Mouse (Mus musculus): ENCODE results near the gene Tmem28. TPM values are rescaled to one million over a fixed set of nuclear protein-coding genes. Genes with fewer than 3 reads are reported as not detected.
A peak's percentile ranks its signal among the peaks of the same experiment; 100 is the strongest.

Gene Tmem28
- polyA plus RNA-seq (2016; fragmentation: Nextera tagmentation; extraction: Ambion mirVana) = 0.75 and 1.1 TPM in 2 replicates

DNA sequence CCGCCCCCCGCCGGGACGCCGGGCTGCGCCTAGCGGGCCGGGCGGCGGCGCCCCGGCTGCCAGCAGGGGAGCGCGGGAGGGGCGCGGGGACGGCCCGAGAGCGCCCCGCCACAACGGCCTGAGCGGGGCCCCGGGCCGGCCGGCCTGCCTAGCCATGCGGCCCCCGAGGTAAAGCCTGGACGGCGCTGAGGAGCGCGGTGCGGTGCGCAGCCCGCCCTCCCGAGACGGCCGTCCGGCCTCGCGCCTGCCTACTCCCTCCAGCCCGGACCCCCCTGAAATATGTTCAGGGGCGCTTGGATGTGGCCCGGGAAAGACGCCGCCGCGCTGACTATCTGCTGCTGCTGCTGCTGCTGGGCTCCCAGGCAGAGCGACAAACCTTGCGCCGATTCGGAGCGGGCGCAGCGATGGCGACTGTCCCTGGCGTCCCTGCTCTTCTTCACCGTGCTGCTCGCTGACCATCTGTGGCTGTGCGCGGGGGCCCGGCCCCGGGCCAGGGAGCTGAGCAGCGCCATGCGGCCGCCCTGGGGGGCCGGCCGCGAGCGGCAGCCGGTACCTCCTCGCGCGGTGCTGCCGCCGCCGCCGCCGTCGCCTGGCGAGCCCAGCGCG lies at the start of gene Tmem28:
Gene Tmem28, plus strand, starts transcription at position 232 of the 606 bp plus-strand sequence.
- peak within 1 kb of the TSS; percentile 65 for H3K9ac ChIP-seq (replicated peaks)
- peak within 1 kb of the TSS; percentile 72 for H3K27ac ChIP-seq (replicated peaks)
- peaks cover 57% of the 10 kb centered on the region for H3K27me3 ChIP-seq
- H3K9me3 ChIP-seq = no peaks in the 10 kb centered on the region
- peak; percentile 42 for ATAC-seq (ENCODE audit: low FRiP score, low read depth)
- peaks cover 3% of the 10 kb centered on the region; the same call in 1 of the 2 replicates for H3K4me1 ChIP-seq
- H3K36me3 ChIP-seq = no peaks in the 10 kb centered on the region
- H3K4me3 ChIP-seq = peak within 1 kb of the TSS; percentile 67
- 31% methylated on average over 59 of the region's 82 CpGs for WGBS
- H3K4me2 ChIP-seq (replicated peaks) = peak within 1 kb of the TSS; percentile 63

DNA sequence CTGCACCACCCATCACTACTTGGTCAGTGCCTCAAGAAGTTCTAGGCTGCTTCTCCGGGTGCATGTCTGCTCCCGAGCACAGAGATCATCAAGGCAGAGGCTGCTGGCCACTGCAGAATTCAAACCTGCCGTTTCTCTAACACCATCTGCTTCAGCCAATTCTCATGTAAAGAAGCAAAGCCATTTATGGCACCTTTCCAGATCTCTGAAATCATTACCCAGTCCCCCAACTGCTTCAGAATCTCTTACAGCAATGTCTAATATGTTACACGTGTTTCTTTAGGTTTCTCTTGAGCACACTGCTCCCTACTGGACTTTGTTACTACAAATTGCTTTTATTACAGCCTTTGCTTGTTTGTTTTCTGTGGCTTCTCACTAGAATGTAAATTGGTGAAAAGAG lies 40.5 kb upstream of the Tmem28 start:
- ATAC-seq (ENCODE audit: low FRiP score, low read depth) = no peak
- 68% methylated on average over 4 of the region's 4 CpGs for WGBS

DNA sequence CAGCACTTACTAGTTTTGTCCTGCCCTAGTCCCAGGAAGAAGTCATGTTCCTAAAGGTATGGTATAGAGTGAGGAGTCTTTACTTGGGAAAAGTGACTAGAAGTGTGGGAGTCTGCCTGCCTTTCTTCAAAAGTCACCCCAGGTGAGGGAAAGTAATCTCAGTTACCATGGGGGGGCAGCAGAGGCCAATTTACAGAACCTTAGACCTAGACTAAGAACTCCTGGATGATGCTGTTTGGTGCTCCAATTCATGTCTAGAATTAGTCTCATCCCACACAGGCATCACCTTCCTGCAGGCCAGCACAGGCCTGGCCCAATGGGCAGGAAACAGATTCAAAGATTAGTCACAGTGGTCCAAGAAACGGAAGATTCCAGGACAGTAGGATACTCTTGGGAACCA lies 12.4 kb upstream of the Tmem28 start:
- Histone ChIP-seq H3K36me3 (no peaks in the 10 kb centered on the region), H3K9ac (replicated peaks) (no peak overlapping the region), H3K27ac (replicated peaks) (no peak overlapping the region), H3K27me3 (peaks cover 12% of the 10 kb centered on the region; the same call in 1 of the 2 replicates), H3K9me3 (no peaks in the 10 kb centered on the region), H3K4me2 (replicated peaks) (no peak overlapping the region), H3K4me3 (no peak overlapping the region), H3K4me1 (no peaks in the 10 kb centered on the region)
- ATAC-seq (ENCODE audit: low FRiP score, low read depth) = no peak
- whole genome bisulfite sequencing = 55% methylated on average over 1 of the region's 1 CpGs

More for the DNA sequence above, 40.5 kb upstream of the Tmem28 start:
- Histone ChIP-seq H3K27ac (replicated peaks) (no peak overlapping the region), H3K27me3 (peaks cover 10% of the 10 kb centered on the region; the same call in 1 of the 2 replicates), H3K36me3 (no peaks in the 10 kb centered on the region), H3K9ac (replicated peaks) (no peak overlapping the region), H3K4me3 (no peak overlapping the region), H3K9me3 (no peaks in the 10 kb centered on the region), H3K4me1 (no peaks in the 10 kb centered on the region), H3K4me2 (replicated peaks) (no peak overlapping the region)

DNA sequence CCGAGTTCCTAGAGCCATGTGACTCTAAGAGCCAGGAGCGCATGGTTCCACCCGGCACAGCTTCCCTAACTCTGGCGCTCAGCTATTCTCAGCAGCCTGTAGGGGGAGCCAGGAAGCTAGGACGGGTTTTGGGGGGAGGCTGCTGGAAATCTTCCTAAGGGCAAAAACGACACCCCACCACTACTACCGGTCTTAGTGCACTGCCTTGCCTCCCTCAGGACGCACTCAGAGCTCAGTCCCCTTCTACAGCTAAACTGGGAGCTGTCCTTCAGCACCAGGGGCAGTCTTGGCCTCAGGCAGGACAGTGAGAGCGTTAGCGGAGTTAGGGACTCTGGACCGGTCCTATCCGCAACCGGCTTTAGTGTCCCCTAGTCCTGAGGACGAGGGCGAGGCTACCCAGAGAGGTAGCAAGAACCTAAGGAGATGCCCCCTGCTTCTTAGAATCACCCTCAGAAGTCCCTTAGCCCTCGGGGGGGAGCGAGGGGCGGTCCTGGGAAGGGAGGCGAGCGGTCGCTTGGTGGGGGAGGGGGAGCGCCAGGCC lies 1.4 kb upstream of the Tmem28 start:
- 25% methylated on average over 22 of the region's 22 CpGs for WGBS
- Histone ChIP-seq H3K9ac (replicated peaks) (peak overlapping the region; percentile 65; the same call in 1 of the 2 replicates), H3K4me1 (peaks cover 3% of the 10 kb centered on the region; the same call in 1 of the 2 replicates), H3K27ac (replicated peaks) (peak overlapping the region; percentile 72; the same call in 1 of the 2 replicates), H3K27me3 (peaks cover 48% of the 10 kb centered on the region), H3K4me3 (peak overlapping the region; percentile 67), H3K4me2 (replicated peaks) (peak overlapping the region; percentile 63), H3K36me3 (no peaks in the 10 kb centered on the region), H3K9me3 (no peaks in the 10 kb centered on the region)
- peak; percentile 73 for ATAC-seq (ENCODE audit: low FRiP score, low read depth)

DNA sequence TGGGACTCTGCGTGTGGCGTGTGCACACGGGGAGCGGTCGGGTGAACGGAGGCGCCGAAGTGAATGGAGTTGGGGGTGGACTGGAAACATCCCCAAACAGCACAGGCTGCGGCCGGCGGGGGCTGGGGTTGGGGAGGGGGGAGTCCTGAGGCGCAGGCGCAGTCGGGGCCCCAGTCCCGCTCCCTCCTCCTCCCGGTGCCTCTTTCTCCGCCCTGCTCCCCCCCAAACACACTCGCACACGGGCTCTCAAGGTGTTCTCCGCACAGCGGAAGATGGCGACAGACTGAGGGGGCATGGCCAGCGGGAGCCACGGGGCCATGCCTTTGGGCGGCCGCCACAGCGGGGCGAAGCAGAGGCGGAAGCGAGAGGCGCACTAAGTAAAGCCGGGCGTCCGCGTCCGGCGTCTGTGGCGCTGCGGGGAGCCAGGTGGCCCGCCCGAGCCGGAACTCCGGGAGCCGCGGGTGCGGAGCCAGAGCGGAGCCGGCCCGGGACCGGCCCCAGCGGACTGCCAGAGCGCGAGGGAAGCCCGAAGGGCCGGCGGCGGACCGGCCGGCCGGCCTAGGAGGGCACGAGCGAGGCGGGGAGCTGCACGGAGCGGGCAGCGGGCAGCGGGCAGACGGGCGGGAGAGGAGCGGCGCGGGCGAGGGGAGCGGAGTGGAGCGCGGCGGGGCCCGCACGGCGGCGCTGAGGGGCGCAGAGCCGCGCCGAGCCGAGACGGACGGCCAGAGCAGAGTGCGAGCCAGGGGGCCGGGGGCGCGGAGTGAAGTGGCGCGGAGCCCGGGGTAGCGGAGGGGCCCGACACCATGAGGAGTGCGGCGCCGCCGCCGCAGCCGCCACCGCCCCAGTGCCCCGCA lies 658 bp upstream of the Tmem28 start:
- H3K4me2 ChIP-seq (replicated peaks) = peak overlapping the region; percentile 63
- peak overlapping the region; percentile 72 for H3K27ac ChIP-seq (replicated peaks)
- peak; percentile 79 for ATAC-seq (ENCODE audit: low FRiP score, low read depth)
- peak overlapping the region; percentile 67 for H3K4me3 ChIP-seq
- H3K27me3 ChIP-seq = peaks cover 55% of the 10 kb centered on the region
- H3K9ac ChIP-seq (replicated peaks) = peak overlapping the region; percentile 65
- WGBS = 29% methylated on average over 38 of the region's 105 CpGs
- no peaks in the 10 kb centered on the region for H3K9me3 ChIP-seq
- H3K36me3 ChIP-seq = no peaks in the 10 kb centered on the region
- peaks cover 3% of the 10 kb centered on the region; the same call in 1 of the 2 replicates for H3K4me1 ChIP-seq

DNA sequence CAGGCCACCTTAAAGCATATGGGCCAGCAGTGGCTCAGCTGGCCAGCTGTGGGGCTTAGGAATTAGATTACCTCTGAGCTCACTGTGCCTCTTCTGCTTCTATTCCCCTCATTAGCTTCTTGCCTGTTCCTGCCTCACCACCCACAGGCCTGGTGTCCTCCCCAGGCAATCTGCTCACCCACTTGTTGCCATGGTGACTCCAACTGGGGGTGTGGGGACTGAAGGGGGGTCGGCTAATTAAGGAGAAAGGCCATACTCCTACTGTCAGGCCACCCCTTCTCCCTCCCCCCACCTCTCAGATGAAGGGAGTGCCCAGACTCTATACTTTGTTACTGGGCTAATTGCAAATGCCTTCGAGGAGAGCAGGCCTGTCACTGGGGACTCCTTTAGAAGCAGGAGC lies 21.3 kb downstream of the Tmem28 start:
- peaks cover 39% of the 10 kb centered on the region for H3K27me3 ChIP-seq
- no peak overlapping the region for H3K9ac ChIP-seq (replicated peaks)
- H3K4me2 ChIP-seq (replicated peaks) = no peak overlapping the region
- H3K9me3 ChIP-seq = no peaks in the 10 kb centered on the region
- no peak overlapping the region for H3K27ac ChIP-seq (replicated peaks)
- no peaks in the 10 kb centered on the region for H3K36me3 ChIP-seq
- no peaks in the 10 kb centered on the region; the same call in 1 of the 2 replicates for H3K4me1 ChIP-seq
- H3K4me3 ChIP-seq = no peak overlapping the region
- ATAC-seq (ENCODE audit: low FRiP score, low read depth) = peak; percentile 78; the same call in 1 of the 2 replicates
- 12% methylated on average over 2 of the region's 2 CpGs for WGBS

DNA sequence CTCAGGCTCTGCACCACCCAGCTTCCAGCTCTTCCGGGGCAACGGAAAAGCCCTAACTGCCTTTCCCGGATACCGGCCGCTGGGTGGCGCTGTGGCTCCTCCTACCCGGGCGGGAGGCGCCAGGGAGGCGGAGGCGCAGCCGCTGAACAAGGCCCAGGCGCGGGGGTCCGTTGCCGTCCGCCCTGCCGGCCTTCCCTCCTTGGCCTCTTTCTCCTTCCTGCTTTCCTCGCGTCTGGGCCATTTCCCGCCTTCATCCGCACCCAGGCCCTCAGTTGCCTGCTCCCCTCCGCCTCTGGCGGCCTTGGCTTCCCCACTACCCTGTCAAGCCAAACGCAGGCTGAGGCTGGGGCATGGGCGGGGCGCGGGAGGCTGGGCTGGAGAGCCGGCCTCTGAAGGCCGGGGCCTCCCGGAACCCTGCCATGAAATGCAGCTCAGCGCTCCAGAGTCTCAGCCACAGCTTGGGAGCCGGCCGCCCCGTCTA lies 32.5 kb downstream of the Tmem28 start:
- H3K4me1 ChIP-seq = no peaks in the 10 kb centered on the region
- WGBS = 25% methylated on average over 35 of the region's 35 CpGs
- peak; percentile 88 for ATAC-seq (ENCODE audit: low FRiP score, low read depth)
- no peak overlapping the region for H3K27ac ChIP-seq (replicated peaks)
- H3K4me2 ChIP-seq (replicated peaks) = peak overlapping the region; percentile 47
- no peaks in the 10 kb centered on the region for H3K9me3 ChIP-seq
- peak overlapping the region; percentile 34 for H3K4me3 ChIP-seq
- H3K36me3 ChIP-seq = no peaks in the 10 kb centered on the region
- peak overlapping the region; percentile 53; the same call in 1 of the 2 replicates for H3K9ac ChIP-seq (replicated peaks)
- peaks cover 51% of the 10 kb centered on the region for H3K27me3 ChIP-seq

- Histone ChIP-seq H3K9ac (replicated peaks) (no peak overlapping the region), H3K4me3 (no peak overlapping the region), H3K4me2 (replicated peaks) (no peak overlapping the region), H3K27ac (replicated peaks) (no peak overlapping the region), H3K9me3 (no peaks in the 10 kb centered on the region), H3K36me3 (no peaks in the 10 kb centered on the region), H3K4me1 (no peaks in the 10 kb centered on the region), H3K27me3 (peaks cover 49% of the 10 kb centered on the region)
- no peak; the same call in 1 of the 2 replicates for ATAC-seq (ENCODE audit: low FRiP score, low read depth)
- 51% methylated on average over 3 of the region's 3 CpGs for WGBS
These were observed 33.0 kb downstream of the Tmem28 start for GRCm38 (mm10) chrX:99853834-99854233.

- Histone ChIP-seq H3K27ac (replicated peaks) (no peak overlapping the region), H3K9me3 (no peaks in the 10 kb centered on the region), H3K4me2 (replicated peaks) (no peak overlapping the region), H3K4me3 (no peak overlapping the region), H3K9ac (replicated peaks) (no peak overlapping the region), H3K27me3 (peaks cover 43% of the 10 kb centered on the region), H3K4me1 (no peaks in the 10 kb centered on the region), H3K36me3 (no peaks in the 10 kb centered on the region)
- 77% methylated on average over 4 of the region's 4 CpGs for WGBS
- no peak for ATAC-seq (ENCODE audit: low FRiP score, low read depth)
These were observed 51.4 kb downstream of the Tmem28 start for GRCm38 (mm10) chrX:99872228-99872627.

DNA sequence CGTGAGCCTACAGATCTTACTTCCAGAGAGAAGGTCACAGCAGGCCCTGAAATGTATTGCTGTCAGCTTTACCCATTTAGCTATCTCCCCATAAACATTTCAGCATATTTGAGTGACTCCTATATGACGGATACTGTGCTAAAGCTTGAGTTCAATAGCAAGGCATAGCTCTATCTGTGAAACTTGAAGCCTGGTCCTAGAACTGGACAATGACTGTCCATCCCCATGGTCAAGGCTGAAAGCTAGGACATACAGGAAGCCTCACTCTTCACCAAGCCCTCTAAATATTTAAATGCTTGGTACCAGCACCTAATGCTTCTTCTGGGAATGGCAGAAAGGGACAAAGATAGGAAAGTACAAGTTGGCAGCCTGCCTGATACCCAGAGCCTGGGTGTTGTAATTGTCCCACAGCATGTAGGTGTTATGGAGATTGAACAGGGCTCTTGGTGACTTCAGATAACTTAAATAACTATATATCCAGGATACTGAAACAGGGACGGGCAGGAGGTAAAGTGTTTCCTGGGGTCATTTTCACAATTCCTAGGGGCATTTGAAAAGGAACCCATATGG lies 51.9 kb downstream of the Tmem28 start:
- H3K4me2 ChIP-seq (replicated peaks) = no peak overlapping the region
- no peaks in the 10 kb centered on the region for H3K4me1 ChIP-seq
- no peak overlapping the region for H3K27ac ChIP-seq (replicated peaks)
- no peaks in the 10 kb centered on the region for H3K9me3 ChIP-seq
- ATAC-seq (ENCODE audit: low FRiP score, low read depth) = no peak
- no peak overlapping the region for H3K4me3 ChIP-seq
- H3K27me3 ChIP-seq = peaks cover 39% of the 10 kb centered on the region
- 83% methylated on average over 3 of the region's 3 CpGs for WGBS
- no peak overlapping the region for H3K9ac ChIP-seq (replicated peaks)
- H3K36me3 ChIP-seq = no peaks in the 10 kb centered on the region

DNA sequence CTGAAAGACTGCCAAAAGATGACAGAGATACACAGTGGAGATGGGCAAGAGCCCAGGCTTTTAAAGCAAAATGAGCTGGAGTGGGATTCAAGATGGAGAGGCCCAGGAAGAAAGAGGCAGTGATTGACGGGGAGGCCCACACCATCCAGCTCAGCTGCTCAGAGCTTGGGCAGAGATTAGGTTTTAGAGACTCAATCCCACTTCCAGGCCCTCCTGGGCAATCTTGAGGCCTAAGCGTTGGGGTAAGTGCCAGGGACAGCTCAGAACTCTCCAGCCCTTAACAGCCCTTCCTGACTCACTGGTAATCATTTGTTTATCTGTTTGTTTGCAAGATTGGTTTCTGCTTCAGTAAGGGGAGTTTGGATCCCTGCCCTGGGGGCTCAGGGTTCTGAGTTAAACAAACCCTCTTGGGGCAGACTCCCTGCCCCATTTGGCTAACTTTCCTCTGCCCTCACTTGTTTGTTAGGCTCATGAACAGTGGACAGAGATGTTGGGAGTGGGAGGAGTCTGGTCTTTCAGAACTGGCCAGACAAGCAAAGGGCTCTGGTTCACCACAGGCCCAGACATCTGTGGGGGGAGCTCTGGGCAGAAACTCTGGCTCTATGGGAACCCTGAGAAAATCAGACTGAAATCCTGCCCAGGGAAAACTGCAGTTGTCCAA lies 52.6 kb downstream of the Tmem28 start:
- H3K4me3 ChIP-seq = no peak overlapping the region
- no peaks in the 10 kb centered on the region for H3K36me3 ChIP-seq
- WGBS = 85% methylated on average over 2 of the region's 2 CpGs
- peaks cover 34% of the 10 kb centered on the region for H3K27me3 ChIP-seq
- no peaks in the 10 kb centered on the region for H3K4me1 ChIP-seq
- no peak overlapping the region for H3K27ac ChIP-seq (replicated peaks)
- no peaks in the 10 kb centered on the region for H3K9me3 ChIP-seq
- no peak for ATAC-seq (ENCODE audit: low FRiP score, low read depth)
- no peak overlapping the region for H3K9ac ChIP-seq (replicated peaks)
- H3K4me2 ChIP-seq (replicated peaks) = no peak overlapping the region

All from midbrain, embryonic 12.5 days (tissue).